Mouse (Mus musculus): ENCODE measurements around the gene Cux1. TPM values are rescaled to one million over a fixed set of nuclear protein-coding genes. Genes with fewer than 3 reads are reported as not detected.

The Cux1 gene
- polyA plus RNA-seq, 1 experiment from 2014 or later = 79.8 TPM

DNA sequence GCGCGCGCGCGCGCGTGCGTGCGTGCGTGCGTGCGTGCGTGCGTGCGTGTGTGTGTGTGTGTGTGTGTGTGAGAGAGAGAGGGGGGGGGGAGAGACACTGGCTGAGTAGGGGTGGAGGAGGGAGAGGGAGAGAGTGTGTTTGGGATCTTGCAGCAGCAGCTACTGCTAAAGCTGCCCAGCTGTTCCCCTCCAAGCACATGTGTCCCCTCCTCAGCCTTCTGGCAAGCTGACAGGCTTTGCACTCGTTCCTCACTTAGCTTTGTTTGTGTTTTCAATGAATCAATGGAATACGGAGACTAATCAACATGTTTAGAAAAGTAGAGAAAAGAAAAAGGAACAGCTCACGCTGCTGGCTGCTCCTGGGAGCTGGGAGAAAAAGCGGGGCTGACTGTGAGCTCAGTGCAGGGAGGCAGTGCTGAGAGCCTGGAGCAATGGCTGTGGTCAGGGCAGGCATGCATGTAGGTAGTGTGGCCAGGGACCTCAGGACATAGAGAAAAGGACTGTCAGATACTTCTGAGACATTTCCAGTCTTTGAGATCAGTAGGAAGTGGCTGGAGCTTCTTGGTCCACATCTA, 263.8 kb downstream of the Cux1 start:
- Histone ChIP-seq H3K4me1 (no peaks in the 10 kb centered on the region), H3K36me3 (peaks cover 78% of the 10 kb centered on the region), H3K9ac (no peak overlapping the region), H3K4me3 (no peak overlapping the region), H3K4me2 (replicated peaks) (no peak overlapping the region), H3K27me3 (no peaks in the 10 kb centered on the region), H3K27ac (no peak overlapping the region), H3K9me3 (no peaks in the 10 kb centered on the region)
- no peak for ATAC-seq (ENCODE audit: insufficient number of reproducible peaks, insufficient read depth, low FRiP score, low TSS enrichment)
- 88% methylated on average over 19 of the region's 19 CpGs for WGBS

DNA sequence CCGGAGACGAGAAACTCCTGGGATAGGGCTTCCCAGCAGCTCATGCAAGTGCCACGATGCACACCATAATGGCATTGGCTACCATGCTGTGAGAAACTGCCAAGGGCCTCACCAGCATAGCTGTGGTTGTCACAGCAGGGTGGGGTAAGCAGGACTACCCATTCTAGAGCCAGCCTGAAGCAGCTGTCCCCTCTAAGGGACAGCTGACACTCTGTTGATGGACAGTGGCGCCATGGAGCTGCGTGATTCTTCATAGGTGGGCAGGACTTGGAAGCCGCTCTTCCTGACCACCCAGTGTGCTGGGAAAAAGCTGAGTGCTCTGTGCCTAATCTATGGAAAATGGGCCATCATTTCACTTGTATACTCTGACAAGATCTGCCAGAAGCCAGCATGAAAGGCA, 266.4 kb downstream of the Cux1 start:
- WGBS = 85% methylated on average over 6 of the region's 6 CpGs
- Histone ChIP-seq H3K4me3 (no peak overlapping the region), H3K36me3 (peaks cover 67% of the 10 kb centered on the region), H3K9me3 (no peaks in the 10 kb centered on the region), H3K9ac (no peak overlapping the region; the same call in 1 of the 2 replicates), H3K4me1 (no peaks in the 10 kb centered on the region), H3K27ac (no peak overlapping the region), H3K27me3 (no peaks in the 10 kb centered on the region), H3K4me2 (replicated peaks) (no peak overlapping the region)
- ATAC-seq (ENCODE audit: insufficient number of reproducible peaks, insufficient read depth, low FRiP score, low TSS enrichment) = no peak

DNA sequence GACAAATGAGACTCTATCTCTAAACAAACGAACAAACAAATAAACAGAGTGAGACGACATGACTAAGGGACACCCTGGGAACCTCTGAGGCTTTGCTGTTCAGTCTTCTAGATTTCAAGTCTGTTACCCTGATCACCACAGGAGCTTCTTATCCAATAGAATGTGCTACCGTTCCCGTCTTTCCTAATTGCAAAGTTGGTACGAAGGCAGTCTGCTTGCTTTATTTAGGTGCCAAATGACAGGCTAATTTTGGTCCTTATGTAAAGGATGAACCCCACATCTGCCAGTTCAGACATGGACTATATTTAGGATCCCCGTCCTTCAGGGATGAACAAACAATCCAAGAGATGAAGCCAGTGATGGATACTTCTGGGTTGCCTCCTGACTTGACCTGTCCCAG, 269.6 kb downstream of the Cux1 start:
- Histone ChIP-seq H3K9ac (no peak overlapping the region), H3K27me3 (no peaks in the 10 kb centered on the region), H3K4me2 (replicated peaks) (no peak overlapping the region), H3K27ac (no peak overlapping the region), H3K9me3 (no peaks in the 10 kb centered on the region), H3K4me3 (no peak overlapping the region), H3K4me1 (no peaks in the 10 kb centered on the region), H3K36me3 (peaks cover 44% of the 10 kb centered on the region)
- no peak for ATAC-seq (ENCODE audit: insufficient number of reproducible peaks, insufficient read depth, low FRiP score, low TSS enrichment)
- 93% methylated on average over 6 of the region's 6 CpGs for WGBS

DNA sequence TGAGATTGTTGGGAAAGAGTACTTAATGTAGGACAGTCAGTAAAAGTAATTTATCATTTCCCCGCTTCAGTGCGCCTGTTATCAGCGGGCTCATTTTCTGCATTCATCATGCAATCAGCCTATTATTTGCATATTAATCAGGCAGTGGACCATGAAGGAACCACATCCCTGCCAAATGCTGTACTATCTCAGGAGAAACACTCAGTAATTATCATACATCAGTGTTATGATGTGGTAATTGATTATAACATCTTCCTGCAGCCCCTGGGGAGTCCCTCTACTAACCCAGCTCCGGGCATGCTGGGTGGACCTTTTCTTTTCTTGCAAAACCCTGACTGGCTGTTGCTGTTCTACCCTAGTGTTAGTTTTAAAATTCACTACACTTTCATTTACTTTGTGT, 270.4 kb downstream of the Cux1 start:
- WGBS = 89% methylated on average over 4 of the region's 4 CpGs
- Histone ChIP-seq H3K9ac (no peak overlapping the region), H3K4me2 (replicated peaks) (no peak overlapping the region), H3K4me3 (no peak overlapping the region), H3K4me1 (no peaks in the 10 kb centered on the region), H3K27ac (no peak overlapping the region), H3K27me3 (no peaks in the 10 kb centered on the region), H3K9me3 (no peaks in the 10 kb centered on the region), H3K36me3 (peaks cover 39% of the 10 kb centered on the region)
- no peak for ATAC-seq (ENCODE audit: insufficient number of reproducible peaks, insufficient read depth, low FRiP score, low TSS enrichment)

DNA sequence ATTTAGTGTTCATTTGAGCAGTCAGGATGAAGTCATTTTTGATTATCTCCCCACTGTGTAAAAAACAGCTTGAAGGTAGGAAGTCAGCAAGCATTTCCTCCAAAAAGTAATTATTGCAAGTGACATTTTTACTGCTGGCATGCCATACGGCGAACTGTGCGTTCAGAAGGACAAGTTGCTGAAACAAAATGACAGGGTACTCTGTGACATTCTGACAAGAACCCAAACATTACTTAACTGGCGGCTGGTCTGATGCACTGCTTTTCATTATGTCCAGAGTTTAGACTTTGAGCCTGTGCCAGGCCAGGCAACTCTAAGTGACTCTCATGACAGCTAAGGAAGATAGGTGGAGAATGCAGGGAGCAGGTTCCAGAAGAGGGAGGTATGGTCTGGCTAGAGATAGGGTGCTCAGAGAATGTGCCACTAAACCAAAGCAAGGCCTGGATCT, 274.3 kb downstream of the Cux1 start:
- no peak overlapping the region for H3K27ac ChIP-seq

DNA sequence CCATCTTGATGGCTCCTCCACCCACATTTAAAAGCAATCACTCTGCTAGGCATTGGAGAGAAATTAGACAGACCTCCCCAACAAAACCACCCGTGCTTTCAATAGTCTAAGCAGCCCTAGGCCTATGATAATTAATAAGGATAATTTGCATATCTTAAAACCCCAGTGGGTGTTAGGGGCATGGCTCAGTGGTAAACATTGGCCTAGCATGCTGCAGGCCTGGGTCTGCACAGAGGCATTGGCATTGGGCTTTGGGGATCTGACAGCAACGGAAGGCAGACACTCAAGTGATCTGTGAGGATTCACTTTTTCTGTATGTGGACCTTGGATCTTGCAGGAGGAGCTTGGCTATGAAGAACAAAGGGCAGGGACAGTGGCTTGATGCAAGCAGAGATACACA, 274.9 kb downstream of the Cux1 start:
- H3K36me3 ChIP-seq = peaks cover 25% of the 10 kb centered on the region
- H3K4me1 ChIP-seq = no peaks in the 10 kb centered on the region
- WGBS = 79% methylated on average over 2 of the region's 2 CpGs
- no peak overlapping the region for H3K4me3 ChIP-seq
- ATAC-seq (ENCODE audit: insufficient number of reproducible peaks, insufficient read depth, low FRiP score, low TSS enrichment) = no peak
- H3K27me3 ChIP-seq = no peaks in the 10 kb centered on the region
- H3K9me3 ChIP-seq = no peaks in the 10 kb centered on the region
- H3K9ac ChIP-seq = no peak overlapping the region
- H3K27ac ChIP-seq = no peak overlapping the region
- no peak overlapping the region for H3K4me2 ChIP-seq (replicated peaks)

More for the DNA sequence above, 274.3 kb downstream of the Cux1 start:
- Histone ChIP-seq H3K4me1 (no peaks in the 10 kb centered on the region), H3K27me3 (no peaks in the 10 kb centered on the region), H3K36me3 (peaks cover 22% of the 10 kb centered on the region), H3K9ac (no peak overlapping the region), H3K4me3 (no peak overlapping the region), H3K9me3 (no peaks in the 10 kb centered on the region), H3K4me2 (replicated peaks) (no peak overlapping the region)
- WGBS = 57% methylated on average over 4 of the region's 4 CpGs
- ATAC-seq (ENCODE audit: insufficient number of reproducible peaks, insufficient read depth, low FRiP score, low TSS enrichment) = no peak

DNA sequence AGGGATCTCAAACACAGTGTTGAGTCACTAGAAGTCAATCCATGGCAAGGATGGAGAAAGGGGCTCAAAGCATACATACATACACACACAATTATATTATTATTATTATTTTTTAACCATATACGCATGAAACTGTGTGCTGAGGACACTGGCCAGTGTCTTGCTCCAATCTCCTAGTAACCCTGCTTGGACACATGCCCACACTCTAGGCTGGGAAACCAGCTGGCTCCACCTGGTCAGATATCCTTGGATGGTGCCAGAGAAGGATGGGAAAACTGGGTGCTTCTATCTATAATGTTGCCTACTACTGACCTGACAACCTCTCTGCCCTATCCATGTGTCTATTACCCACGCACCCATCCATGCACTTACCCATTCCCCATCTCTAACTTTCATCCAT, 275.7 kb downstream of the Cux1 start:
- Histone ChIP-seq H3K4me1 (no peaks in the 10 kb centered on the region), H3K9ac (no peak overlapping the region), H3K27ac (no peak overlapping the region), H3K4me3 (no peak overlapping the region), H3K4me2 (replicated peaks) (no peak overlapping the region), H3K36me3 (peaks cover 24% of the 10 kb centered on the region), H3K9me3 (no peaks in the 10 kb centered on the region), H3K27me3 (no peaks in the 10 kb centered on the region)
- ATAC-seq (ENCODE audit: insufficient number of reproducible peaks, insufficient read depth, low FRiP score, low TSS enrichment) = no peak
- 93% methylated on average over 2 of the region's 2 CpGs for WGBS

DNA sequence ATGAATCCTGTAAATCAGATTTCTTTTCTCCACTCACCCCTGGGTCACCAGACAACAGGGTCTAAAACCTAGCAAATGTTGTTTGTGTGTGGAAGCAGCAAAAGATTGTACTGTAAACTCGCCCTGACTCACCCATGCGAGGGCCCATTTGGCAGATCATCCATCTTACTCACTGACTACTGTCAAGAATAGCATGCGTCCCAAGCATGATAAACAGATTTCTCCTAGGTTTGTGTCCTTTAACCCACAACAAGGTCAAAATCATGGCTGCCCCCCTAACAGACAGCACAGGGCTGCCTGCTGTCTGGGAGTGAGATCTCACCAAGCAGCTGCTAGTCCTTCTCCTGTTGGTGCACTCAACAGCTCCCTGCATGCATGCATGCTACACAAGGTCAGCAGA, 277.5 kb downstream of the Cux1 start:
- no peak for ATAC-seq (ENCODE audit: insufficient number of reproducible peaks, insufficient read depth, low FRiP score, low TSS enrichment)
- H3K36me3 ChIP-seq = peaks cover 31% of the 10 kb centered on the region
- 81% methylated on average over 3 of the region's 3 CpGs for WGBS

DNA sequence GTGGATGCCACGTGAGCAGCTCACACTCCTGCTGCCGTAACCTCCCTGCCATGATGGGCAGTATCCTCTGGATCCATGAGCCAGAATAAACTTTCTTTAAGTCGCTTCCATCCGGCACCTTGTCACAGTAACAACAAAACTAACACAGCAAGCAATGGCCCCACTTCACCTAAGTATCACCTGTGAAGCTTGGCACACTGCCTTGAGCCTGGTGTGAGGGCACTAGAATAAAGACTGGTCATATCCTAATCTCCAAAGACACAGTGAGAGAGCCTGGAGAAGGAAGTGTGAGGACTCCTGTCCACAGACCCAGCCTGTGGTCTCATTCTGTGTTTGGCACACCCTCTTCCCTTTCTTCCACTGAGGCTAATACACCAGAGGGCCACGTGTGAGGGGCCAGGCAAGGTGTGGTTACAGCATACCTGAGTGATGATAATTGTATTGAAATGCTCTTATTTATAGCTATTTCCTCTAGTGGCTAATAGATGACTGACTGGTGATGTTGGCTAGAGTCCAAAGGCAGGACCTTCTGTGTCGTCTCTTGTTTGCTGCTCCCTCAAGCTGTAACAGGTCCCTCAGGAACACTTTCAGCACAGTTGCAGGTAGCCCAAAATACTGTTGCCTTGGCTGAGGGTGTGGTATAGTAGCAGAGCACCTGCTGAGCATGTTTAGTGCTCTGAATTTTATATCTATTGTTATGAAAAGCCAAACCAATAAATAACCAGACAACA, 278.8 kb downstream of the Cux1 start:
- H3K4me2 ChIP-seq (replicated peaks) = no peak overlapping the region
- no peak overlapping the region for H3K27ac ChIP-seq
- H3K9me3 ChIP-seq = no peaks in the 10 kb centered on the region
- H3K4me1 ChIP-seq = no peaks in the 10 kb centered on the region
- WGBS = 87% methylated on average over 6 of the region's 6 CpGs
- H3K27me3 ChIP-seq = no peaks in the 10 kb centered on the region
- no peak overlapping the region for H3K9ac ChIP-seq
- no peak for ATAC-seq (ENCODE audit: insufficient number of reproducible peaks, insufficient read depth, low FRiP score, low TSS enrichment)
- peaks cover 40% of the 10 kb centered on the region for H3K36me3 ChIP-seq
- H3K4me3 ChIP-seq = no peak overlapping the region

More for the DNA sequence above, 277.5 kb downstream of the Cux1 start:
- Histone ChIP-seq H3K27ac (no peak overlapping the region), H3K9me3 (no peaks in the 10 kb centered on the region), H3K4me1 (no peaks in the 10 kb centered on the region), H3K4me3 (no peak overlapping the region), H3K4me2 (replicated peaks) (no peak overlapping the region), H3K9ac (no peak overlapping the region), H3K27me3 (no peaks in the 10 kb centered on the region)

DNA sequence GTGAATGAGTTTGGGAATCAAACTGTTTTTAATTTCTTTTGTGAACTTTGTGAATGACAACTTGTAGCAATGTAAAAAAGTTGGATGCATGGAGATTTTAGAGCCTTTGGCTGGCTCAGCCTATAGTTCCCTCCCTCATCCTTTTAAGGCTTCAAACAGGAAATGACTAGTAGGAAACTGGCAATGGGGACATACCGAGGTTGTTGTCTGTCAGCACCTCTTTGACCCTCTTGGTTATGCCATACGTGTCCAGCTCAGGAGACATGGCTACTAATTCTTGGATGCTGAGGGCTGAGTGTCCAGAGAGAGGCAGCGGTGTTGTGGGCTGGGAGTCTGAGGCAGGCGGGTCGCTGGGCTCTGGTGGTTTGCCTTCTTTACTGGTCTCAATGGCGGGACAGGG, 280.7 kb downstream of the Cux1 start:
- H3K4me2 ChIP-seq (replicated peaks) = no peak overlapping the region
- H3K27ac ChIP-seq = no peak overlapping the region
- no peak for ATAC-seq (ENCODE audit: insufficient number of reproducible peaks, insufficient read depth, low FRiP score, low TSS enrichment)
- no peaks in the 10 kb centered on the region for H3K27me3 ChIP-seq
- peaks cover 56% of the 10 kb centered on the region for H3K36me3 ChIP-seq
- WGBS = 86% methylated on average over 6 of the region's 6 CpGs
- H3K9ac ChIP-seq = no peak overlapping the region
- H3K9me3 ChIP-seq = no peaks in the 10 kb centered on the region
- H3K4me1 ChIP-seq = no peaks in the 10 kb centered on the region
- H3K4me3 ChIP-seq = no peak overlapping the region

DNA sequence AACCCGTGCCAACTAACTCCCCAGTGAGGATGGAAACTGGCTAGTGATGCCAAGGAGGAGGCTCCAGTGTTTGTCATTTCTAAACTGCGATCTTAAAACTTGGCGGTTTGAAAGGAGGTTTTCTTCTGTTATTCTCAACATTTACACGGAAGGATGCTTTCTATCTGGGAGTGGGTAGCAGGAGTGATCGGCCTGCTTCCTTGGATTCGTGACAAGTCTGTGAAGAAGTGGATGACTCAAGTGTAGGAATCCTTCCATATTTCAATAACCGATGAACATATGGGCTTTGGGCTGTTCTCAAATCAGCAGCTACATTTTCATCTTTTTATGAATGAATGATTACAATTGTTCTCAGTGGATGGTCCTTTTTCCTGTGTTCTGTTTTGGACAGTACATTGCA, 282.2 kb downstream of the Cux1 start:
- peaks cover 59% of the 10 kb centered on the region for H3K36me3 ChIP-seq
- no peak overlapping the region for H3K4me2 ChIP-seq (replicated peaks)
- H3K27me3 ChIP-seq = no peaks in the 10 kb centered on the region
- no peak for ATAC-seq (ENCODE audit: insufficient number of reproducible peaks, insufficient read depth, low FRiP score, low TSS enrichment)
- no peaks in the 10 kb centered on the region for H3K4me1 ChIP-seq
- no peak overlapping the region for H3K27ac ChIP-seq
- H3K9me3 ChIP-seq = no peaks in the 10 kb centered on the region
- H3K9ac ChIP-seq = no peak overlapping the region
- no peak overlapping the region for H3K4me3 ChIP-seq
- WGBS = 88% methylated on average over 7 of the region's 7 CpGs

DNA sequence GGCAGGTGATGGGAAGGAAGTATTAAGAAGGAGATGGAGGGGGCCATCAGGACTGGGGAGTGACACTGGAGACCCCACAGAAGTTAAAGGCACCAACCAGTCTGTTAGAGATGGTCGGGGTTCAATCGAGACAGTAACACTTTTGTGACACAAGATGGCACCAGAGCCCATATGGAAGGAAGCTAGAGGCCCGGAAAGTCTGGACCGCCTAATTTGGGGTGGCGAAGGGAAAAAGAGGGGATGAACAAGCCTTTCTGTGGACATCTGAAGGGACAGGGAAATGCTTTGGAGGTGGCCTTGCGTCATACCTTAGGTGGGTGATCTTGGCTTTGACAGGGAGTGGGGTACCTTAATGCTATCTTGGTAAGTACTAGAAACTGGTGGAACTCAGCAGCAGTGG, 285.9 kb downstream of the Cux1 start:
- no peaks in the 10 kb centered on the region for H3K27me3 ChIP-seq
- ATAC-seq (ENCODE audit: insufficient number of reproducible peaks, insufficient read depth, low FRiP score, low TSS enrichment) = no peak
- peaks cover 79% of the 10 kb centered on the region for H3K36me3 ChIP-seq
- no peaks in the 10 kb centered on the region for H3K4me1 ChIP-seq
- H3K27ac ChIP-seq = no peak overlapping the region
- no peak overlapping the region for H3K4me3 ChIP-seq
- H3K9ac ChIP-seq = no peak overlapping the region
- 53% methylated on average over 6 of the region's 6 CpGs for WGBS
- H3K9me3 ChIP-seq = no peaks in the 10 kb centered on the region
- no peak overlapping the region for H3K4me2 ChIP-seq (replicated peaks)
